Mouse (Mus musculus) midbrain, embryonic 13.5 days (tissue): ENCODE measurements at regions not wholly inside any gene's neighbourhood (a gene's known extent, or its start where the extent isn't known, plus 50 kb on each side); places are given as distances from the start of the nearest gene placed in this dataset.

Experiments
- ATAC-seq: fragments of 200-750 bp; cut with Nextera tagmentation; 2 replicates; pipeline ENCODE4 v1.8.0; 2017; ENCODE audit warnings: mild to moderate bottlenecking, moderate TSS enrichment, moderate library complexity
- H3K27ac ChIP-seq: fragments of 300-500 bp; sonication (generic); 2 replicates; pipeline ENCODE4 v1.5.1; 2015; ENCODE audit warnings: inconsistent platforms, mild to moderate bottlenecking, moderate library complexity
- H3K27me3 ChIP-seq: fragments of 300-500 bp; sonication (generic); 2 replicates; pipeline ENCODE4 v1.6.1; 2015; ENCODE audit warnings: mild to moderate bottlenecking, inconsistent platforms
- H3K36me3 ChIP-seq: fragments of 300-500 bp; sonication (generic); 2 replicates; pipeline ENCODE4 v1.6.1; 2015; ENCODE audit warnings: mild to moderate bottlenecking, inconsistent platforms
- H3K4me1 ChIP-seq: fragments of 300-500 bp; sonication (generic); replicated peaks from 2 replicates; pipeline ENCODE4 v1.6.1; 2015; ENCODE audit warnings: inconsistent platforms
- H3K4me2 ChIP-seq: fragments of 300-500 bp; sonication (generic); replicated peaks from 2 replicates; pipeline ENCODE4 v1.6.1; 2015; ENCODE audit warnings: moderate library complexity, mild to moderate bottlenecking, inconsistent platforms
- H3K4me3 ChIP-seq: fragments of 300-500 bp; sonication (generic); replicated peaks from 2 replicates; pipeline ENCODE4 v1.5.1; 2015; ENCODE audit warnings: mild to moderate bottlenecking, inconsistent platforms
- H3K9ac ChIP-seq: fragments of 300-500 bp; sonication (generic); replicated peaks from 2 replicates; pipeline ENCODE4 v1.6.1; 2015; ENCODE audit warnings: mild to moderate bottlenecking, inconsistent platforms
- H3K9me3 ChIP-seq: fragments of 300-500 bp; sonication (generic); 2 replicates; pipeline ENCODE4 v1.6.1; 2016; ENCODE audit warnings: mild to moderate bottlenecking, inconsistent platforms
- WGBS: fragments of 180-500 bp; shearing (Covaris S2); methylation state at CpG from one replicate; pipeline ENCODE4 v1.1.7; 2015; 5-methylcytosine and 5-hydroxymethylcytosine counted together

GRCm38 (mm10) chr2:147961633-147962032 is 85.1 kb downstream of the Foxa2 start:
- WGBS: 74% methylated on average over 6 of the region's 6 CpGs

GRCm38 (mm10) chr2:147954183-147954582 is 92.6 kb downstream of the Foxa2 start:
- ATAC-seq: no peak
- no peak overlapping the region for H3K9ac ChIP-seq
- no peaks in the 10 kb centered on the region; the same call in 1 of the 2 replicates for H3K4me1 ChIP-seq
- H3K27ac ChIP-seq: no peak overlapping the region
- no peak overlapping the region for H3K4me2 ChIP-seq
- no peak overlapping the region for H3K4me3 ChIP-seq
- H3K9me3 ChIP-seq: no peaks in the 10 kb centered on the region
- no peaks in the 10 kb centered on the region for H3K27me3 ChIP-seq
- 84% methylated on average over 2 of the region's 2 CpGs for WGBS
- no peaks in the 10 kb centered on the region for H3K36me3 ChIP-seq

More at GRCm38 (mm10) chr2:147961633-147962032, 85.1 kb downstream of the Foxa2 start:
- H3K9me3 ChIP-seq: no peaks in the 10 kb centered on the region
- no peak overlapping the region for H3K9ac ChIP-seq
- H3K4me3 ChIP-seq: no peak overlapping the region
- no peaks in the 10 kb centered on the region for H3K36me3 ChIP-seq
- ATAC-seq: no peak
- H3K4me1 ChIP-seq: no peaks in the 10 kb centered on the region
- no peak overlapping the region for H3K4me2 ChIP-seq
- H3K27me3 ChIP-seq: no peaks in the 10 kb centered on the region
- H3K27ac ChIP-seq: no peak overlapping the region

- H3K27me3 ChIP-seq: no peaks in the 10 kb centered on the region
- H3K27ac ChIP-seq: peak overlapping the region; percentile 56; the same call in 1 of the 2 replicates
- no peaks in the 10 kb centered on the region for H3K36me3 ChIP-seq
- WGBS: 78% methylated on average over 5 of the region's 5 CpGs
- no peak overlapping the region for H3K4me2 ChIP-seq
- no peak overlapping the region for H3K4me3 ChIP-seq
- no peak overlapping the region for H3K9ac ChIP-seq
- ATAC-seq: 0 out of 2 replicates have a peak, but pooled peaks have one; percentile 48
- H3K4me1 ChIP-seq: no peaks in the 10 kb centered on the region; the same call in 1 of the 2 replicates
- no peaks in the 10 kb centered on the region for H3K9me3 ChIP-seq
These were observed 95.5 kb downstream of the Foxa2 start for GRCm38 (mm10) chr2:147951233-147951632.

GRCm38 (mm10) chr2:147944171-147945040 is 102.4 kb downstream of the Foxa2 start:
- no peak overlapping the region for H3K9ac ChIP-seq
- H3K36me3 ChIP-seq: no peaks in the 10 kb centered on the region
- no peak overlapping the region for H3K4me3 ChIP-seq
- H3K27me3 ChIP-seq: no peaks in the 10 kb centered on the region
- H3K9me3 ChIP-seq: no peaks in the 10 kb centered on the region
- no peak overlapping the region for H3K4me2 ChIP-seq
- no peaks in the 10 kb centered on the region; the same call in 1 of the 2 replicates for H3K4me1 ChIP-seq
- 90% methylated on average over 7 of the region's 7 CpGs for WGBS
- no peak overlapping the region for H3K27ac ChIP-seq
- no peak for ATAC-seq

- WGBS: 76% methylated on average over 4 of the region's 4 CpGs
- H3K27ac ChIP-seq: no peak overlapping the region
- no peaks in the 10 kb centered on the region for H3K9me3 ChIP-seq
- H3K4me1 ChIP-seq: no peaks in the 10 kb centered on the region
- no peak overlapping the region for H3K9ac ChIP-seq
- H3K27me3 ChIP-seq: no peaks in the 10 kb centered on the region
- no peak for ATAC-seq
- H3K36me3 ChIP-seq: no peaks in the 10 kb centered on the region
- no peak overlapping the region for H3K4me2 ChIP-seq
- H3K4me3 ChIP-seq: no peak overlapping the region
These were observed 104.2 kb downstream of the Foxa2 start for GRCm38 (mm10) chr2:147942591-147942990.

- WGBS: 23% methylated on average over 4 of the region's 4 CpGs
These were observed 105.5 kb downstream of the Foxa2 start for GRCm38 (mm10) chr2:147941319-147941718.

GRCm38 (mm10) chr2:147932494-147932893 is 114.3 kb downstream of the Foxa2 start:
- Histone ChIP-seq H3K9me3 (no peaks in the 10 kb centered on the region), H3K4me3 (no peak overlapping the region), H3K9ac (no peak overlapping the region), H3K36me3 (no peaks in the 10 kb centered on the region), H3K4me2 (no peak overlapping the region), H3K27me3 (no peaks in the 10 kb centered on the region; the same call in 1 of the 2 replicates), H3K27ac (no peak overlapping the region), H3K4me1 (no peaks in the 10 kb centered on the region)
- WGBS: 84% methylated on average over 2 of the region's 2 CpGs
- ATAC-seq: no peak

More at GRCm38 (mm10) chr2:147941319-147941718, 105.5 kb downstream of the Foxa2 start:
- no peak for ATAC-seq
- Histone ChIP-seq H3K9me3 (no peaks in the 10 kb centered on the region), H3K9ac (no peak overlapping the region), H3K36me3 (no peaks in the 10 kb centered on the region), H3K27ac (no peak overlapping the region), H3K4me3 (no peak overlapping the region), H3K4me1 (no peaks in the 10 kb centered on the region), H3K27me3 (no peaks in the 10 kb centered on the region), H3K4me2 (no peak overlapping the region)

- no peak overlapping the region for H3K9ac ChIP-seq
- H3K9me3 ChIP-seq: no peaks in the 10 kb centered on the region
- H3K36me3 ChIP-seq: no peaks in the 10 kb centered on the region
- H3K4me2 ChIP-seq: no peak overlapping the region
- no peak overlapping the region for H3K4me3 ChIP-seq
- no peak for ATAC-seq
- H3K27ac ChIP-seq: no peak overlapping the region
- peaks cover 3% of the 10 kb centered on the region; the same call in 1 of the 2 replicates for H3K27me3 ChIP-seq
- H3K4me1 ChIP-seq: no peaks in the 10 kb centered on the region
- 58% methylated on average over 5 of the region's 5 CpGs for WGBS
These were observed 117.6 kb downstream of the Foxa2 start for GRCm38 (mm10) chr2:147929031-147929711.

GRCm38 (mm10) chr2:147927792-147928670 is 118.7 kb downstream of the Foxa2 start:
- H3K4me1 ChIP-seq: no peaks in the 10 kb centered on the region
- 66% methylated on average over 10 of the region's 10 CpGs for WGBS
- no peaks in the 10 kb centered on the region for H3K9me3 ChIP-seq
- no peaks in the 10 kb centered on the region for H3K36me3 ChIP-seq
- H3K27ac ChIP-seq: no peak overlapping the region
- no peak for ATAC-seq
- H3K27me3 ChIP-seq: peaks cover 3% of the 10 kb centered on the region; the same call in 1 of the 2 replicates
- H3K4me2 ChIP-seq: no peak overlapping the region
- H3K9ac ChIP-seq: no peak overlapping the region
- no peak overlapping the region for H3K4me3 ChIP-seq

GRCm38 (mm10) chr2:147926861-147927260 is 119.9 kb downstream of the Foxa2 start:
- Histone ChIP-seq H3K4me1 (no peaks in the 10 kb centered on the region), H3K4me3 (no peak overlapping the region), H3K27ac (no peak overlapping the region), H3K36me3 (no peaks in the 10 kb centered on the region), H3K27me3 (peaks cover 3% of the 10 kb centered on the region; the same call in 1 of the 2 replicates), H3K4me2 (no peak overlapping the region), H3K9me3 (no peaks in the 10 kb centered on the region), H3K9ac (no peak overlapping the region)
- no peak for ATAC-seq
- 86% methylated on average over 3 of the region's 3 CpGs for WGBS

GRCm38 (mm10) chr2:147907341-147907740 is 139.4 kb downstream of the Foxa2 start:
- H3K27me3 ChIP-seq: peaks cover 93% of the 10 kb centered on the region
- no peaks in the 10 kb centered on the region for H3K36me3 ChIP-seq
- H3K4me3 ChIP-seq: no peak overlapping the region
- no peak overlapping the region for H3K4me2 ChIP-seq
- H3K4me1 ChIP-seq: peaks cover 36% of the 10 kb centered on the region
- 0 out of 2 replicates have a peak, but pooled peaks have one; percentile 21 for ATAC-seq
- no peak overlapping the region for H3K9ac ChIP-seq
- H3K27ac ChIP-seq: no peak overlapping the region
- no peaks in the 10 kb centered on the region for H3K9me3 ChIP-seq
- WGBS: 3% methylated on average over 6 of the region's 6 CpGs
